Mouse (Mus musculus) embryonic facial prominence, embryonic 15.5 days (tissue): ENCODE results near the gene Klhl32. TPM values are rescaled to one million over a fixed set of nuclear protein-coding genes. Genes with fewer than 3 reads are reported as not detected.

Source experiments
- ATAC-seq: fragments of 200-750 bp; cut with Nextera tagmentation; 2 replicates; pipeline ENCODE4 v1.8.0; 2017; ENCODE audit warnings: low read depth, moderate TSS enrichment; ENCODE audit not compliant: insufficient number of reproducible peaks, low FRiP score, low TSS enrichment
- H3K27ac ChIP-seq: fragments of 300-500 bp; sonication (generic); replicated peaks from 2 replicates; pipeline ENCODE4 v1.5.1; 2015; ENCODE audit warnings: mild to moderate bottlenecking, inconsistent platforms
- H3K27me3 ChIP-seq: fragments of 300-500 bp; sonication (generic); 2 replicates; pipeline ENCODE4 v1.6.1; 2015; ENCODE audit warnings: inconsistent platforms
- H3K36me3 ChIP-seq: fragments of 300-500 bp; sonication (generic); 2 replicates; pipeline ENCODE4 v1.6.1; 2015; ENCODE audit warnings: mild to moderate bottlenecking, inconsistent platforms
- H3K4me1 ChIP-seq: fragments of 300-500 bp; sonication (generic); 2 replicates; pipeline ENCODE4 v1.6.1; 2015; ENCODE audit warnings: inconsistent platforms
- H3K4me2 ChIP-seq: fragments of 300-500 bp; sonication (generic); replicated peaks from 2 replicates; pipeline ENCODE4 v1.6.1; 2015; ENCODE audit warnings: mild to moderate bottlenecking, inconsistent platforms
- H3K4me3 ChIP-seq: fragments of 300-500 bp; sonication (generic); replicated peaks from 2 replicates; pipeline ENCODE4 v1.5.1; 2015; ENCODE audit warnings: mild to moderate bottlenecking, inconsistent platforms
- H3K9ac ChIP-seq: fragments of 300-500 bp; sonication (generic); 2 replicates; pipeline ENCODE4 v1.6.1; 2015; ENCODE audit warnings: inconsistent platforms
- H3K9me3 ChIP-seq: fragments of 300-500 bp; sonication (generic); replicated peaks from 2 replicates; pipeline ENCODE4 v1.6.1; 2016; ENCODE audit warnings: inconsistent platforms
- WGBS: fragments of 180-500 bp; shearing (Covaris S2); methylation state at CpG from one replicate; pipeline ENCODE4 v1.1.7; 2015; 5-methylcytosine and 5-hydroxymethylcytosine counted together
- polyA plus RNA-seq: library from polyadenylated mRNA; unstranded; fragments of >200 nt; fragmentation: Nextera tagmentation; extraction: Ambion mirVana; gene quantifications from 2 replicates; pipeline ENCODE4 v1.2.1, GENCODE M21; 2015

Klhl32 gene
- polyA plus RNA-seq, 1 experiment from 2014 or later: 6.3 TPM

DNA sequence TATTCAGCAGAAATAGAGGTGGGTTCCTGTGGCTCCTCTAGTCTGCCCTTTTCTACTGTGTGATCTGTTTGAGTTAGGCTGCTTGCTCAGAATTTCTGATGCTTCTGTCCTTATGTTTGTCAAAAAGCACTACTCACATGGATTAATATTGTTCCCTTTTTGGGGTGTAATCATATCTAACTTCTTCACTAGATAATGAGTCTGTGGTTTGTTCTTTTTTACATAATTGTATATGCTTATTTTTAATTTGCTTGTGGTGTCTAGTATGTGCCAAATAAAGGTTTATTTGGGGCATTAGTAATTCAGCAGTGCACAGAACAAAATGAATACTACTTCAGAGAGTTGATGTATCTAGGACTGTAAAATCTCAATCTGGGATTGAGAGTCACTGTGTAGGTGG, 256.1 kb downstream of the Klhl32 start:
- no peak for ATAC-seq
- Histone ChIP-seq H3K27me3 (no peaks in the 10 kb centered on the region), H3K4me1 (no peaks in the 10 kb centered on the region), H3K36me3 (no peaks in the 10 kb centered on the region), H3K9me3 (no peaks in the 10 kb centered on the region), H3K4me2 (no peak overlapping the region), H3K4me3 (no peak overlapping the region), H3K9ac (no peak overlapping the region), H3K27ac (no peak overlapping the region)

DNA sequence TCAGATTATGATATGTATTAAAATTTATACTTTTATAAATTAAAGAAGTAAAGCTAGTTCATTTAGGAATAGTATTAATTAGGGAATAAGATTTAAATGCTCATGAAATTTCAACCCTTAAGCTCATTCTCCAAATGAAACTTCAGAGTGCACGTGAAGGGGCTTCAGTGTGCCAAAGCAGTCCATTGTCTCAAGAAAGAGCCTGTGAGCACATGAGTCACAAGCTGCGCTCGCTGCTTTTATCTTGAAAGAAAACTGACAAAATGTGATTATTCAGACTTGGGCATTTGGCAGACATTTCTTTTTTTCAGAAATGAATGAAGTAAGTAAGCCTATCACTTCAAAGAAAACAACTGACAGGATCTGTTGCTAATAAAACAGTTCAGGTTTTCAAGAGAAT, 266.9 kb downstream of the Klhl32 start:
- Histone ChIP-seq H3K4me2 (no peak overlapping the region), H3K9ac (no peak overlapping the region), H3K4me3 (no peak overlapping the region), H3K27me3 (no peaks in the 10 kb centered on the region), H3K36me3 (peaks cover 10% of the 10 kb centered on the region; the same call in 1 of the 2 replicates), H3K27ac (no peak overlapping the region), H3K9me3 (no peaks in the 10 kb centered on the region), H3K4me1 (no peaks in the 10 kb centered on the region)
- WGBS: 79% methylated on average over 3 of the region's 3 CpGs
- ATAC-seq: no peak

DNA sequence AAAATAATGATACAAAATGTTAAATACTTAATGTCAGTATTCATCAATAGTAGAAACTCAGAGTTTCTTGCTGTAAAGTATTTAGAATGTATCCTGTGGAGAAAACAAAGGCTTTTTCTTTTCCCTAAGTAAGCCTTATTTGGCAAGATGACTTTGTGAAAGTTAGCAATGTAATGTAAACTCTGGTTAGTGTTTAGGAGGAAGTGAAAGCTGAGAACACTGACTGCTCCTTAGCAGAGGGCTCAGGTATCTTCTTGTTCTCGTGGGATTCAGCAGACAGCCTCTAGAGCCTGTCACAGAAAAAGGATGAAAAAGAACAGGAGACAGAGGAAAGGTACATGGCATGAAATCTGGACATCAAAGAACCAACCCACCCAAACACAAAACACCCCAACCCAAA, 268.6 kb downstream of the Klhl32 start:
- H3K27me3 ChIP-seq: no peaks in the 10 kb centered on the region
- no peaks in the 10 kb centered on the region for H3K4me1 ChIP-seq
- H3K9ac ChIP-seq: no peak overlapping the region
- H3K9me3 ChIP-seq: no peaks in the 10 kb centered on the region
- no peak overlapping the region for H3K4me2 ChIP-seq
- H3K4me3 ChIP-seq: no peak overlapping the region
- 0 out of 2 replicates have a peak, but pooled peaks cover 5% of the 10 kb centered on the region for H3K36me3 ChIP-seq
- no peak overlapping the region for H3K27ac ChIP-seq
- 27% methylated on average over 1 of the region's 1 CpGs for WGBS
- ATAC-seq: no peak

DNA sequence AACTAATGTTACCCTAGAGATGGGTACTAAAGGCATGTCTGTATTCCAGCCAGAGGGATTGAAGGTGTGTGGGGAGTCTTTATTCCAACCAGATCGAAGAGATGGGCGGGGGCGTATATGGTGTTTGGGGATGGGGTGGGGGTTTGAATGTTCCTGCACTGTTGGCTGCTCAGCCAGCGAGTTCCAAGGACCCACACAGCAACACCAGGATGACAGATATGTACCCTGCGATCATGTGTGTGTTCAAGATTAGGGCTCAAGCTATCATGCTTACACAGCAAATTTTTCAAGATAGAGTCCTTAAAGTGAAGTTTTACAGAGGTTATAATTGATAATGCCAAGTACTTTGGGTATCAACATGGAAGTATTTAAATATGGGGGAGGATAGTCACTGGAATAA, 273.3 kb downstream of the Klhl32 start:
- no peak overlapping the region for H3K9ac ChIP-seq
- peaks cover 10% of the 10 kb centered on the region; the same call in 1 of the 2 replicates for H3K36me3 ChIP-seq
- no peak overlapping the region for H3K4me3 ChIP-seq
- no peak overlapping the region for H3K27ac ChIP-seq
- no peaks in the 10 kb centered on the region for H3K9me3 ChIP-seq
- H3K4me2 ChIP-seq: no peak overlapping the region
- 98% methylated on average over 5 of the region's 5 CpGs for WGBS
- H3K27me3 ChIP-seq: no peaks in the 10 kb centered on the region
- ATAC-seq: no peak
- H3K4me1 ChIP-seq: no peaks in the 10 kb centered on the region

DNA sequence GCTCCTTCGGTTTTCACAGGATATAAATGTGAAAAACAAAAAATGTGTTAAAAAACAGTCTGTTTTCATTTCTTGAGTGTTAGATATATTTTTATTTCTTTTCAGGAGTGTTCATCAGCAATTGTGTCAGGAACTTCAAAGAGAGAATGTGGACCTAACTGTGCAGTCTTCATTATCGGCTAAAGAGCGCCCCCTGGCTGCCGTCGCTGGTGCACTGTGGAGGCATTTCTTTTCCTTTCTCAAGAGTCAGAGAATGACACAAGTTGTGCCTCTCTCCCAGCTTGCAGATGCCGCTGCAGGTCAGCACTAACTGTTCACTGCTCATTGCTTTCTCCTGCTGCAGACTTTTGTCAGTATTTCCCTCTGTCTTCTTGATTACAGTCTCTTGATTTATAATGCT, 276.6 kb downstream of the Klhl32 start:
- Histone ChIP-seq H3K9ac (no peak overlapping the region), H3K4me2 (no peak overlapping the region), H3K27ac (no peak overlapping the region), H3K4me1 (no peaks in the 10 kb centered on the region), H3K4me3 (no peak overlapping the region), H3K36me3 (peaks cover 10% of the 10 kb centered on the region; the same call in 1 of the 2 replicates), H3K9me3 (no peaks in the 10 kb centered on the region), H3K27me3 (no peaks in the 10 kb centered on the region)
- ATAC-seq: no peak; the same call in 1 of the 2 replicates
- WGBS: 16% methylated on average over 6 of the region's 6 CpGs

DNA sequence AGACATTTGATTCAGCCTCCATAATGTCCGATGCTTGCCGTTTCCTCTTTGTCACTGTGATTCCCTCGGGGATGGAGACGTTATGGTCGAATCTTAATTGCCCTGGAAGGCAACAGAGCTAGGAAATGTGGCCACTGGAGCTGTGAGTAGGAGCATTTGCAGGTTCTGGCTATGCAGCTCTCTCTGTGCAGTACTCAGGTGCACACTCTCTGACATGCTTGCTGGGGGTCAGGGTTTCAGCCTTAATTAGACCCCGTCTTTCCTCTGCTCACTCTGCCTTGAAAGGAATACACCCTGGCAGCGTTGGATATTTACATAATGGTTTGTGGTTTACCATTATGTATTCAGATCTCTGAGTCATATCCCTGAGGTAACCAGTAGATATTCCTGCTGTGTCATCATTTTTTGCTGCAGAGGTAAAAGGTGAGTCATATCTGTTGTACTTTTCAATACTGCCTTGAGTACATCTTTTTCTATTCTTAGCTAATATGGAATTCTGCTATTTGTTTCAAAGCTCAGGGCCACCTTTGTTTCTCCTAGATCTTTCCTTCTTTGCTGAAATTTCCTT, 281.9 kb downstream of the Klhl32 start:
- H3K27ac ChIP-seq: no peak overlapping the region
- ATAC-seq: no peak
- no peaks in the 10 kb centered on the region for H3K4me1 ChIP-seq
- H3K4me3 ChIP-seq: no peak overlapping the region
- no peaks in the 10 kb centered on the region for H3K27me3 ChIP-seq
- H3K36me3 ChIP-seq: no peaks in the 10 kb centered on the region
- no peak overlapping the region for H3K4me2 ChIP-seq
- H3K9me3 ChIP-seq: no peaks in the 10 kb centered on the region
- WGBS: 72% methylated on average over 7 of the region's 7 CpGs
- H3K9ac ChIP-seq: no peak overlapping the region

DNA sequence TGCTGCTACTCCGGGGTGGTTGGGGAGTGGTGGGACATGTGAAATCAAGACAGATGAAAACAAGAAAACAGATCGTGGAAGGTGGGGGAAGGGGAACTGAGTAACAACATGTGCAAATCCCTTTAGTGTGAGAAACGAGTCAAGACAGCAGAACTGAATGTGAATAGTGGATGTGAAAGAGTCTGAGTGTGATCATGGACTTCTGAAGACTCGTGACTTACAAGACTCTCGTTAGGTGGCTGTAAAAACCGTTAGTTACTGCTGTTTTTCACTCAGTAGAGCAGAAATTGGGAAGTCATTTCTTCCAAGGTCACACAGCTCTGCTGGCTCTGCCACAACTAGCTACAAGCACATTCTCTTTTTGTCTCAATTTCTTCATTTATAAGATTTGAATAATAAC, 282.9 kb downstream of the Klhl32 start:
- Histone ChIP-seq H3K9ac (no peak overlapping the region), H3K4me2 (no peak overlapping the region), H3K27me3 (no peaks in the 10 kb centered on the region), H3K36me3 (no peaks in the 10 kb centered on the region), H3K27ac (no peak overlapping the region), H3K9me3 (no peaks in the 10 kb centered on the region), H3K4me1 (no peaks in the 10 kb centered on the region), H3K4me3 (no peak overlapping the region)
- no peak for ATAC-seq
- WGBS: 60% methylated on average over 6 of the region's 6 CpGs

Other genes with a start within 250 kb of the Klhl32 start
- 38.8 and 40.6 TPM in 2 replicates for gene Ndufaf4, start 47.0 kb upstream of the Klhl32 start, polyA plus RNA-seq
- 1.4 and 2.4 TPM in 2 replicates for gene Gpr63, start 115.3 kb upstream of the Klhl32 start, polyA plus RNA-seq